Mouse (Mus musculus) lung, postnatal 36 days (tissue): ENCODE measurements around the gene Scn2b.

Experiments used
- DNase-seq: peaks from one replicate; pipeline ENCODE4 v3.0.0; 2022; ENCODE audit warnings: mixed read lengths

Scn2b gene

DNA sequence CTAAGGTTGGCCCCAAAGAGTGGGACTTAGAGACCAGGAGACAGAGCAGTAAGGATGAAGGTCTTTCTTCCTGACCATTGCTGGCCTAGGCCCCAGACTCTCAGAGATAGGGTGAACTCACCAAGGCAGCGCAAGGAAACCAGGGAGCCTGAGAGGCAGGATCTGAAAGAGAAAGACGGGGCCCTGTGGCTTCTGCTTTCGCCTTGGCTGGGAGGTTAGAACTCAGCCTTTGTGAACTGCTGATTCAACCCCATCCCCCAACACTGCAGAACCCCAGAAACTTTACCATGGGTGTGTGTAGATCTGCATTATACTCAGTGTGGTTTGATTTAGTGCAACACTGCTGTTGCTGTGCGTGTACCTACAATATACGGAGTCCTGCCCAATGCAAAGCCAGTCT is 61.7 kb downstream of the Scn2b start:
- no peak for DNase-seq
